ENCODE assay signal across 8 mouse cellular contexts in the genomic region with DNA sequence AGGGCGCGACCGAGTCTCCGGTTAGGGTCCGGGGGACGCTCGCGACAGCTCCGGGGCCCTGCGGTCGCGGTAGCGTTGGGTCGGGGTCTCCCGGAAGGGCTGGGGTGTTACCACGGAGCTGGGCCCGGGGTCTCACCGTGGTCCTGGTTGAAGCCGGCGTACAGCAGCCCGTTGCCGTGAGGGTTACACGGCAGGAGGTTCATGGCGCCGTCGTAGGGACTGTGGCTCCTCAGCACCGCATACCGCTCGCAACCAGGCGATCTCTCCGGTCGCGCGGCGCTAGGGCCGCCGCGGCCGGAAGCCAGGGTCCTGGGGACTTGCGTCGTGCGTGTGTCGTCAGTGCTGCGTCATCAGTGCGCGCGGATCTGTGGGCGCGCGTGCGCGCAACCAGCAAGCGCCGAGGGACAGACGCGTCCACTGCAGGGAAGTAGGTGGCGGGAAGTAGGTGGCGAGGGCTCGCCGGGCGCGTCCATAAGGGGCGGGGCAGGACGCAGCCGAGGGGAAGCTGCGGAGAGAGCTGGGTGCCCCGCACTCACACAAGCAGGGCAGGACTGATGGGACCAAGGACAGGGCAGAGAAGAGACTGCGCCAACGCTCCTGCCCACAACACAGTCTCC. TPM values are rescaled to one million over a fixed set of nuclear protein-coding genes. Genes with fewer than 3 reads are reported as not detected.
DNase-seq lines count a peak whose midpoint lies in the region; ATAC-seq lines count a peak whose summit lies in the region.

A gene (minus strand): TSS at position 355 of the 617 bp plus-strand sequence.

- H3K36me3 ChIP-seq in hindbrain, embryonic 15.5 days, result no peaks in the 10 kb centered on the region

- peak; percentile 96 for ATAC-seq in hindbrain, embryonic 15.5 days (ENCODE audit: low FRiP score, low read depth)

- under 1% methylated on average over 68 of the region's 69 CpGs for WGBS in hindbrain, embryonic 15.5 days

- H3K4me3 ChIP-seq in hindbrain, embryonic 15.5 days, result peak within 1 kb of the TSS; percentile 98

- peak; percentile 97 for DNase-seq in T-cell, adult 2 months (ENCODE audit: low spot score)
- DNase-seq in cerebellum, postnatal 36 days, result peak; percentile 99
- DNase-seq in frontal cortex, postnatal 36 days (ENCODE audit: low spot score in 2 of 2), result peak; percentile 98 to 99
- peak; percentile 93 for DNase-seq in left cerebral cortex, adult 11 months (ENCODE audit: low spot score)
- DNase-seq in lung, postnatal 4 days, result peak; percentile 99
- DNase-seq in retina, postnatal 7 days (ENCODE audit: low read depth, low spot score), result peak; percentile 95
- DNase-seq in urinary bladder, adult 2 months (ENCODE audit: low spot score), result peak; percentile 97

- H3K9ac ChIP-seq in hindbrain, embryonic 15.5 days, result peak within 1 kb of the TSS; percentile 95

- H3K27me3 ChIP-seq in hindbrain, embryonic 15.5 days, result no peaks in the 10 kb centered on the region

- peaks cover 21% of the 10 kb centered on the region for H3K4me1 ChIP-seq in hindbrain, embryonic 15.5 days (replicated peaks)

- peak within 1 kb of the TSS; percentile 93 for H3K27ac ChIP-seq in hindbrain, embryonic 15.5 days (replicated peaks)

- H3K9me3 ChIP-seq in hindbrain, embryonic 15.5 days, result no peaks in the 10 kb centered on the region

- H3K4me2 ChIP-seq in hindbrain, embryonic 15.5 days, result peak within 1 kb of the TSS; percentile 62

RNA-seq across cellular contexts. Expression of the gene that starts here (rescaled TPM):
- polyA plus RNA-seq in hindbrain, embryonic 15.5 days (2015; fragmentation: Nextera tagmentation; extraction: Ambion mirVana), result 83.0 and 85.1 TPM in 2 replicates
- polyA plus RNA-seq in urinary bladder, adult 2 months (2012; rRNA removed), result 50.2 and 62.7 TPM in 2 replicates

Comparison
In these comparisons a context has a peak if more than half of its experiments do, and no peak if none do; other contexts are left out.
1. Peak in every context shown above with its lines: DNase-seq, ATAC-seq, H3K4me3 ChIP-seq and H3K27ac ChIP-seq.